Mouse (Mus musculus) testis, adult 2 months (tissue): Measurements from ENCODE around the gene Ehmt2. TPM values are rescaled to one million over a fixed set of nuclear protein-coding genes. Genes with fewer than 3 reads are reported as not detected.

Experiments
- H3K27ac ChIP-seq: fragments of 200-500 bp; 2 replicates; pipeline ENCODE4 v1.5.1; 2012; ENCODE audit warnings: low read depth, low read length; ENCODE audit not compliant: control insufficient read depth, insufficient read depth
- H3K27me3 ChIP-seq: fragments of 200-500 bp; 2 replicates; pipeline ENCODE4 v1.6.1; 2012; ENCODE audit warnings: mild to moderate bottlenecking, low read length, moderate library complexity; ENCODE audit not compliant: control insufficient read depth, insufficient read depth
- H3K36me3 ChIP-seq: fragments of 200-500 bp; 2 replicates; pipeline ENCODE4 v1.6.1; 2012; ENCODE audit warnings: mild to moderate bottlenecking, low read length; ENCODE audit not compliant: control insufficient read depth, insufficient read depth
- H3K4me1 ChIP-seq: fragments of 200-500 bp; 2 replicates; pipeline ENCODE4 v1.6.1; 2012; ENCODE audit warnings: low read length; ENCODE audit not compliant: control insufficient read depth, insufficient read depth
- H3K4me3 ChIP-seq: fragments of 200-500 bp; 2 replicates; pipeline ENCODE4 v1.5.1; 2012; ENCODE audit warnings: low read depth, mild to moderate bottlenecking, low read length, moderate library complexity, mixed read lengths; ENCODE audit not compliant: control insufficient read depth
- CTCF ChIP-seq: fragments of 200-500 bp; IDR thresholded peaks from 2 replicates; pipeline ENCODE4 v1.5.1; 2012; ENCODE audit warnings: low read depth, mild to moderate bottlenecking, inconsistent platforms, low read length, moderate library complexity; ENCODE audit not compliant: control insufficient read depth, insufficient read depth, insufficient replicate concordance
- POLR2A ChIP-seq: fragments of 200-500 bp; IDR thresholded peaks from 2 replicates; pipeline ENCODE4 v1.6.1; 2012; ENCODE audit warnings: low read depth, mild to moderate bottlenecking, inconsistent platforms, low read length, moderate library complexity; ENCODE audit not compliant: control insufficient read depth
- polyA plus RNA-seq: library from polyadenylated mRNA; depleted of rRNA; stranded (reverse); fragments of >200 nt; gene quantifications from 2 replicates; pipeline ENCODE4 v1.2.3, GENCODE M21; 2012

The Ehmt2 gene
- polyA plus RNA-seq, 1 experiment: 344 TPM

DNA sequence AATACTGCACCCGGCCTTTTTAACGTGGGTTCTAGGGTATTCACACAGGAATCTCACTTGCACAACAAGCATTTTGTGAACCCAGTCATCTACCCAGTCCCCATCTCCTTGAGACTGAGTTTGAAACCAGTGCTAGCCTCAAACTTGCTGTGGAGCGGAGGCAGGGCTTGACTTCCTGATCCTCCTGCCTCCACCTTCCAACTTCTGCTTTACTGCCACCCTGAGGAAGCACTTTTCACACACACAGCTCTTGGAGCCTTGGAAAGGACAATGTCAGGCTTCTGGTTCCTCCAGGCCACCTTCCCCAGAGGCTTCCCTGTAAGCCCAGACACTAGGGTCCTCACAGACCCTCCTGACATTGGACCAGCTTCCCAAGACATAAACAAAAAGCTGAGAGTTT lies 14.9 kb upstream of the Ehmt2 start:
- H3K4me1 ChIP-seq: peaks cover 14% of the 10 kb centered on the region
- H3K36me3 ChIP-seq: no peaks in the 10 kb centered on the region
- no peak overlapping the region for H3K27ac ChIP-seq
- H3K4me3 ChIP-seq: no peak overlapping the region
- TF ChIP-seq CTCF: peak; percentile 19; the same call in 1 of the 2 replicates
- no peak for TF ChIP-seq POLR2A
- no peaks in the 10 kb centered on the region for H3K27me3 ChIP-seq

DNA sequence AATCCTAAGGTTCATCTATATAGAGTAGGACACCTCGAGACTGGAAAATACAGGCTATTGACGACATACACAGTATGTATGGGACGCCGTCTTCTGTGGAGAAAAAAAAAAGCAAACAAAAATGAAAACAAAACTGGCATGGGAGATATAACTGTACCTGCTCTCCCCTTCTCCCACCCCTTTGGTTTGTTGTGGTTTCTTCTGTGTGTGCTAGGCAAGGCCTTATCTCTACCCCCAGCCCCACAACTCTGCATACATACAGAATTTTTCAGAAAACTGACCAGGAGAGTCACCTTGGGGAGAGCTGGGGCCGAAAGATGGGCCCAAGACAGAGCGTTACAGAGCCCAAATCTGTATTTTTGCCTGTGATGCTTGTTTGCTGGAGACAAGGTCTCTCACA lies 13.6 kb upstream of the Ehmt2 start:
- TF ChIP-seq POLR2A (no peak), CTCF (no peak)
- Histone ChIP-seq H3K4me3 (no peak overlapping the region), H3K27ac (no peak overlapping the region), H3K4me1 (peaks cover 13% of the 10 kb centered on the region), H3K27me3 (no peaks in the 10 kb centered on the region), H3K36me3 (no peaks in the 10 kb centered on the region)

- Histone ChIP-seq H3K4me1 (peaks cover 6% of the 10 kb centered on the region), H3K4me3 (no peak overlapping the region), H3K36me3 (no peaks in the 10 kb centered on the region), H3K27me3 (no peaks in the 10 kb centered on the region), H3K27ac (no peak overlapping the region)
- TF ChIP-seq CTCF (no peak), POLR2A (no peak)
These were observed 12.7 kb upstream of the Ehmt2 start for GRCm38 (mm10) chr17:34885615-34886014.

GRCm38 (mm10) chr17:34887942-34888341 lies 10.3 kb upstream of the Ehmt2 start:
- Histone ChIP-seq H3K27ac (no peak overlapping the region), H3K27me3 (no peaks in the 10 kb centered on the region), H3K36me3 (no peaks in the 10 kb centered on the region), H3K4me3 (no peak overlapping the region), H3K4me1 (peaks cover 1% of the 10 kb centered on the region)
- TF ChIP-seq POLR2A: no peak
- TF ChIP-seq CTCF: no peak

GRCm38 (mm10) chr17:34890074-34890743 lies 8.1 kb upstream of the Ehmt2 start:
- no peak overlapping the region for H3K4me3 ChIP-seq

DNA sequence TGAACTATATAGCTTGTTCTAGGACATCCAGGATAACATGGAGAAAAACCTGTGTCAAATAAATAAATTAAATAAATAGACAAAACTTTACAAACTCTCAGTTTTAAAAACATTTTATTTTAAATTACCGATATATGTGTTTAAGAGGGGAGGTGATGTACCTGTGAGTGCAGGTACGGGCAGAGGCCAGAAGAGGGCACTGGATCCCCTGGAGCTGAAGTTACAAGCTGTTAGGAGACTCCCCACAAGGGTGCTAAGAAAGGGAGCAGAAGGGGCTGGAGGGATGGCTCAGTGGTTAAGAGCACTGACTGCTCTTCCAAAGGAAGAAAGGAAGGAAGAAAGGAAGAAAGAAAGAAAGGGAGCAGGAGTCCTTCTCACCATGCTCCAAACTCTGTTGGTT lies 6.9 kb upstream of the Ehmt2 start:
- H3K4me1 ChIP-seq: peaks cover 22% of the 10 kb centered on the region
- no peak overlapping the region for H3K27ac ChIP-seq
- no peaks in the 10 kb centered on the region for H3K36me3 ChIP-seq
- H3K4me3 ChIP-seq: no peak overlapping the region
- no peaks in the 10 kb centered on the region for H3K27me3 ChIP-seq
- TF ChIP-seq POLR2A (no peak), CTCF (peak; percentile 10; the same call in 1 of the 2 replicates)

More at GRCm38 (mm10) chr17:34890074-34890743, 8.1 kb upstream of the Ehmt2 start:
- Histone ChIP-seq H3K27me3 (no peaks in the 10 kb centered on the region), H3K36me3 (no peaks in the 10 kb centered on the region), H3K27ac (no peak overlapping the region), H3K4me1 (peaks cover 16% of the 10 kb centered on the region)
- TF ChIP-seq CTCF (no peak), POLR2A (no peak)

- H3K27me3 ChIP-seq: no peaks in the 10 kb centered on the region
- peaks cover 26% of the 10 kb centered on the region for H3K4me1 ChIP-seq
- H3K36me3 ChIP-seq: no peaks in the 10 kb centered on the region
- no peak overlapping the region for H3K4me3 ChIP-seq
- peak overlapping the region; percentile 61 for H3K27ac ChIP-seq
- TF ChIP-seq POLR2A (no peak), CTCF (no peak)
These were observed 5.0 kb upstream of the Ehmt2 start for GRCm38 (mm10) chr17:34893072-34893824.
